Mouse (Mus musculus): ENCODE results near the gene Ppm1h. TPM values are rescaled to one million over a fixed set of nuclear protein-coding genes. Genes with fewer than 3 reads are reported as not detected.

The Ppm1h gene
- total RNA-seq, 1 experiment from 2014 or later: 93.4 TPM

DNA sequence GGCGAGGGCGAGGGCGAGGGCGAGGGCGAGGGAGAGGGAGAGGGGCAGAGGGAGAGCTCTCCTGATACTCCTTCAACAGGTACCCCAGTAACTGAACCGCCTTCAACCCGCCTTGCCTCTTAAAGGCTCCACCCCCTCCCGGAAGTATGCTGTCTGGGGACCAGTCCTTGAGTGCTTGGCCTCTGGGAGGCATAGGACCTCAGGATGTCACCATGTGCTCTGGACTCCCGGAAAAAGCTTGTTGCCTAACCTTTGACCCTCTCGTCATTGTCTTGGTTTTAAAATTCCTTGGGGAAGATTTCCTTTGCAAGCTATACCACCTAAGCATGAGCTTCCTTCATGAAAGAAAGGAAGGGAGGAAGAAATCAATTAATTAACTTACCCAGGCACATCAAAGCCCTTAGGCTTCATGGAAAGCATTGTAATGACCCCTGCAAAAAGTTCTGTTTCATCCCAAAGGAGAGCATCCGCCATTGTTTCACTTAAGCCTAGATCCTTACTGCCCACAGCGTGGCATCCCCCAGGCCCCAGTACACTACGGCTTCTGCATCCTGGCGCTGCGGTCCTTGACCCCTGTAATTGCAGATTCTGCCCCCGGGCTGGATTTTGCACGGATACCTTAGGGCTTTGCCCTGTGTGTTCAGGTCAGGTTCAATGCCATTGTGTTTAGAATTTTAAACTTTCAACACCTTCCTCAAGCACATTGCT lies 15.5 kb downstream of the Ppm1h start:
- no peak for ATAC-seq (replicated peaks; ENCODE audit: insufficient number of reproducible peaks, low FRiP score, low TSS enrichment, poor library complexity, severe bottlenecking)

DNA sequence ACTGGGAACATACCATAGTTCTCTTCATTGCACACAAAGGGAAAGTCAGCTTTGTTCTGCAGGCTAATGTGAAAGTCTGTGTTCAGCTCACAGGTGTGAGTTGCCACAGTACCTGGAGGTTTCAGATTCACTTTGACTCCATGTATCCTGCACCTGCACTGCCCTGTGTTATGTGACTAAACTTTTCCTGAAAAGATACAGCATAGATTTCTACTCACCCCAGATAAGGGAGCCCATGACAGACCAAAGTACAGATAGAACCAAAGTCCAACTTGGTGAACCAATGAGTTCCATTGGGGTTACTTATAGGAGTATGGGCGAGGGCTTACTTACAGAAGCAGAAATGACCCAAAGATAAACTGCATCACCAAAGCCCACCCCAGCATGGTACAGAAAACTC lies 17.8 kb downstream of the Ppm1h start:
- no peak for ATAC-seq (replicated peaks; ENCODE audit: insufficient number of reproducible peaks, low FRiP score, low TSS enrichment, poor library complexity, severe bottlenecking)

DNA sequence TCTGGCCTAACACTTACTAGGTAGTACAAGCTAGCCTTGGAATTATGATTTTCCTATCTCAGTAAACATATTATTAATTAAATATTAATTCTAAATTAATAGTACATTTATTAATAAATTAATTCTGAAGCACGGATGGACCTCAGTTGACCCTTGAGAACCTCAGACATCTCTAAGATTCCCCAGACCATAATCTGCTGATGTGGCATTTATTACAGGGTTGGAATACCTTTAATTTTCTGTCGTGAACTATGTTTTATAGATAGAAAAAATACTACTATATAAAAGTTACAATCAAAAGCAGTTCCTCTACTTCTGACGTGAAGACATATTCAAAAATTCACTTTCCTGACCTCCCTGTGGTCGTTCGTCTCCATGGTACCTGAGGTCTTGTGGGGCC lies 19.8 kb downstream of the Ppm1h start:
- no peak for ATAC-seq (replicated peaks; ENCODE audit: insufficient number of reproducible peaks, low FRiP score, low TSS enrichment, poor library complexity, severe bottlenecking)

DNA sequence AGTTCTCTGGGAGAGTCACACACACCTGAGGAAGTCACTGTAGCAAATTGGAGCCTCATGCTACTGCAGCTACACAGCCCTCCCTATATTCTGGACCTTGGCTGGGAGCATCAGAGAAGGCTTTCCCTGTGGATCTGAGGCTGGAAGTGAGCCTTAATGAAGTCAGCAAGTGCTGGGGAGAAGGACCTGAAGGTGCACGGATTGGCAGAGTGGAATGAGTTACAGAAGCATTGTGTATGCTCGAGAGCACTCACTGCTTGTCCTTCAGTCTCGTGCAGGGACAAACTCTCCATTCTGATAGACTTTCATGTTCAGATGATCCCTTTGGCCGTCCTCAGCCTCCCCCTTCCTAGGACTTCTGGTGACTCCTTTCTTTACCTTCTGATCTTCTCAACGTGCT lies 26.3 kb downstream of the Ppm1h start:
- no peak for ATAC-seq (replicated peaks; ENCODE audit: insufficient number of reproducible peaks, low FRiP score, low TSS enrichment, poor library complexity, severe bottlenecking)

DNA sequence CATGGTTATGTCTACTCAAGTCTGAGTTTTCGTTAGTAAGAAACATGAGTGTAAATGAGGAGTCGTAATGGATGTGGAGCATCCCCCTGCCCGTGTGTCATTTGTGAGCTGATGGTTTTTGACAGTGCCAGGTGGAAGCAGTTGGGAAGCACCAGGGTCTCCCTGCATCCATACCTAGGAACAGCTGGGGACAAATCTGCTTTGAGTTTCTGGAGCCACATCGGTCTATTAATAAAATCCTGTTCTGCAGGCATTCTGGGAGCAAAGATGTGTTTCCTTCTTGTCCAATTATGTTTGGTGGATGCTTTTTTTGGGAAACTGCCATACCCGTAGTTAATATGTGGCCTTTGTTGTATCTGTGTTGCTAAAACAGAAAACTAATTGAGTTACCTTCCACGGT lies 26.9 kb downstream of the Ppm1h start:
- no peak for ATAC-seq (replicated peaks; ENCODE audit: insufficient number of reproducible peaks, low FRiP score, low TSS enrichment, poor library complexity, severe bottlenecking)

DNA sequence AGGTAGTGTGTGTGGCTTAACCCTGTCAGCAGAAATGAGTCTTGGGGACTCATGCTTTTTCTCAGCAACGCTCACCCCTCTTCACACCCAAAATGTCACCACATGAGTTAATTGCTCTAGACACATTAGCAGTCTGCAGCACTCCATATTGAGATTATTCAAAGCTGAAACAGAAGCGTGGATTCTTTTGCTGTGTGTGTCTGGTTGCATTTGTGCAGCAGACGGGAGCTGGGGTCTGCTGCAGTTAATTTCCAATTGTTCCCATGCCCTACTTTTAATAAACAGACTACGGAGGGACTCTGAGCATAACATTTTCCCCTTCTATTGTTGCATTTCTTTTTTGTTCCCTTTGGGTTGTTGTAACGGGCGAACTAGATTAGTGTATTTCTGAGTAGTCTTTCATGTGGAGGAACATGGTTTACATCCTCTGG lies 32.8 kb downstream of the Ppm1h start:
- no peak for ATAC-seq (replicated peaks; ENCODE audit: insufficient number of reproducible peaks, low FRiP score, low TSS enrichment, poor library complexity, severe bottlenecking)

DNA sequence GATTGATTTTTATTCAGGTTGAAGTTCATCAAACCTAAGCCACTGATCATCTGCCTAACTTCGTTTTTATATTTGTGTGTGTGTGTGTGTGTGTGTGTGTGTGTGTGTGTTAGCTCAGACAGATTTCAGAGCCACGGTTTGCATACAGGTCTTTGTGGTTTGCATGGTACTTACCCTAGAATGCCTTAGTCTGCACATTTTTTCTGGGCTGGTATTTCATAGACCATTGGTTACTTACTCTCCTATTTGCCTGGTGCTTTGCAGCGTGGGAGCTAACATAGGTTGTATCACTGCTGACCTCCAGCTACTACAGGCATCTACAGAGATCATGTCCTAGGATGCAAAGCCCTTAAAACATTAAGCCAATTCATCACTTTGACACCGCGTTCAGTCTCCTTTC lies 33.7 kb downstream of the Ppm1h start:
- no peak for ATAC-seq (replicated peaks; ENCODE audit: insufficient number of reproducible peaks, low FRiP score, low TSS enrichment, poor library complexity, severe bottlenecking)

DNA sequence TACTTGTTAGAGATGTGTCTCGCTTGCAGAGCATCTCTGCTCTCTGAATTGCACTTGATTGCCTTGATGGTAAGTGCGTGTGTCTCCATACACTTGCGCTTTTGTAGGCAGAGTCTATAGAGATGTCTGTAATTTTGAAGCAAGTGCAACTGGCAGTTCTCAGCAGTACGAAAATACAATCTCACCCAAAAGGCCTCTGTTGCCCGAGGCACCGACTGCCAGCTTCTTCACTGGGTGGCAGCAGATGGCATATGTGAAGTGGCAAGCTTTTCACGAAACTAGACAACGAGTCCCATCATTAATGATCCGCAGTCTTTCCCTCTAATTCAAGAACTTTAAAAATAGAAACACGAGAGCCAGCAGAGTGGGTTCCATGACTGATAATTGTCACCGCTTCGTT lies 37.3 kb downstream of the Ppm1h start:
- no peak for ATAC-seq (replicated peaks; ENCODE audit: insufficient number of reproducible peaks, low FRiP score, low TSS enrichment, poor library complexity, severe bottlenecking)

DNA sequence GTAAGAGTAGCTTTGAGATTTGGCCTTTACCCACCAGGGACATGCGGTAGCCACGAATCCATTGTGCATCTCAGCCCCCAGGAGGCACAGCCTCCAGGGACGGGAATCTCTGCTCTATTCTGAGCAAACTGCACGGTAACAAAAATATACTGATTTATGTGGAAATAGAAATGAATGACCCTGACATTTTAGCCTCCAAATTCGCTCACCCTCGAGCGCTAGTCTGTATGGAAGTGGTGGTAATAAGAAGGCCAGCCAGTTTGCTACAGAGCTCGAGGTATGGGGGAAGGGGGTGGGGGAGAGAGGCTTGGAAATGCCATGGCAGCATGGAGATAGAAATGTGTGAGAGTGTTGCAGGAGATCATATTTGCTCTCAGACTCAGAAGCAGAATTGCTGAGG lies 37.7 kb downstream of the Ppm1h start:
- ATAC-seq (replicated peaks; ENCODE audit: insufficient number of reproducible peaks, low FRiP score, low TSS enrichment, poor library complexity, severe bottlenecking): no peak

DNA sequence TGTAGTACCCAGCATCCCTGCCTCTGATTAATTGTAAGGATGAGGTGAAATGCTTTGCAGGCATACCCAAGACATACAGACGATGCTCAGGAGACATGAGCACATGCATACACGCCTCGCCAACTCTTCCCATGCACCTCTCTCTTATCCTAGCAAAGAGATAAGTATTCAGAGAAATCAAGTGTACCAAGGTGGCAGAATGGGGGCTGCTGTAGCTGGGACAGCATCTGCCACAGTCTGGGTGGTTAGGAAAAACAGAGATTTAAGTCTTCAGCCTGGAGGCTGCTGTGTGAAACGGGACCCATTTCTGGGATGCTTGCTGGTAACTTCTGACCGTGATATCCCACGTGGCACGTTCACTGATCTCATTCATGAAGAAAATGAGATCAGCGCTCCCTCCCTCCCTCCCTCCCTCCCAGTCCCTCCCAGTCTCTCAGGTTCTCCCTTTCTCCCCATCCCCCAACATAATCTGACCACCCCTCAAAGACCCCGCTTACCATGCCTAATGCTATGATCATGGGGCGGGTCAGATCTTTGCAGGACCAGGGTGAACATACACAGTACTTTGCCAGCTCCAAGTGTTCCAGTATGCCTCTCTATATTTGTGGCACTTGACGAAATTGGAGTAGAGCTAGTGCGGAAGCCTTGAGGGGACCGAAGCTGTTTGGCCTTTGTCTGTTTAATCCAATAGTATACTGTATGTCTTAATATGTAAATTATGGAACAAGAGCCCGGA lies 38.3 kb downstream of the Ppm1h start:
- ATAC-seq (replicated peaks; ENCODE audit: insufficient number of reproducible peaks, low FRiP score, low TSS enrichment, poor library complexity, severe bottlenecking): no peak

DNA sequence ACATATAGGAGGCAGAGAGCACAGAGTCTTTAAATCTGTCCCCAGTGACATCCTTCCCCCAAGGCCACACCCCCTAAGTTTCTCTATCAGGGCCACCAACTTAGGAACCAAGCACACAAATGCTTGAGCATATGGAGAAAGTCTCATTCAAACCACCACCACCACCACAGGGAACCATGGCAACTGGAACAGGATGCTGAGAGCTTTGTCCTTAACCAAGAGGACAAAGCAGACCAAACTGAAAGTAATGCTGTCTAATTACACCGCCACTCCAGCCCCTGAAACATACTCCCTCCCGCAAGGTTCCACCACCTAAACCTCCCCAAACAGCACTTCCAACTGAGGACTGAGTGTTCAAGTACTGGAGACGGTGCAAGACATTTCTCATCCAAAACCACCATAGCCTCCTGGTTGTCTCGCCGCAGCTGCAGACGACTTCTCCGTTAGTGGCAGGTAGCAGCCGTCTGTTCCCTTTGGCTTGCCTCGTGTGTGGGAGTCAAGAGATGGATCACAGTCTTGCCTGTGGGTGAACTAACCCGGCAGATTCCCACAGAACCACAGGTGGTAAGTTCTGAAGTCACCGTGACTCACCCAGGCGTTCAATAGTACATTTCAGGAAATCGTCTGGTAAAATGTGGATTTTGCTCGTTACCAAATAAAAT lies 39.3 kb downstream of the Ppm1h start:
- no peak for ATAC-seq (replicated peaks; ENCODE audit: insufficient number of reproducible peaks, low FRiP score, low TSS enrichment, poor library complexity, severe bottlenecking)

DNA sequence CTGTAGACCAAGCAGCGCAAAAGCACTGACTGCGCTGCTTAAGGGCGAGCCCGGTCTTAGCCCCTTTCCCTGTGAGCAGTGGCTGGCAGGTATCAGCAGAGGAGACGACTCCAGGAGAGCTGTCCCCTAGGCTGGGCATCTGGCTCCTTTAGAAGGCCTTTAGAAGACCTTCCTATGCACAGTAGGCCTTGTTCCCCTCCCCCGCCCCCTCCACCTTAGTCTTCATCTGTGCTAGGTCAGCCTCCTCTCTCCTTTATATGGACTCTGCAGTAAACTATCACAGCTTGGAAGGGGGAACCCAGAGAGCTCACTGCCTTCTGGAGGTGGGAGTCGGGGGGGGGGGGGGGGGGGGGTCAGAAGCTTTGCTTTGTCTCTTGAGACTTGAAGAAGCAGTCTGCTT lies 40.4 kb downstream of the Ppm1h start:
- no peak for ATAC-seq (replicated peaks; ENCODE audit: insufficient number of reproducible peaks, low FRiP score, low TSS enrichment, poor library complexity, severe bottlenecking)

DNA sequence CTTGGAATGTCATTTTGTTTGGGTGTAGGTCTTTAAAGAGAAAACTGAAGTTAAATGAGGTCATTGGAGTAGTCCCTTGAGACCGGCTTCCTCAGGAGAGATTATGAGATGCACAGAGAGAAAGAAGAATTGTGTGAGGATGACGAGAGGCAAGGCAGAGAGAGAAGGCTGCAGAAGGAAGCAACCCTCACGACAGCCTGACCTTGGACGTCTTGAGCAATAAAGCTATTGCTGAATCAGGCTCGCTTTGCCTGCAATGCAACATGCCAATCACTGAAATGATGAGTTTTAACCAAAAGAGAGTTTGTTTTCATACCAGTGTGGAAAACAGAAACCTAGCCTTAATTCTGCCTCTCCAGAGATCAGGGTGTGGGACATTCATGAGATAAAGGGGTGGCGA lies 43.5 kb downstream of the Ppm1h start:
- ATAC-seq (replicated peaks; ENCODE audit: insufficient number of reproducible peaks, low FRiP score, low TSS enrichment, poor library complexity, severe bottlenecking): no peak

DNA sequence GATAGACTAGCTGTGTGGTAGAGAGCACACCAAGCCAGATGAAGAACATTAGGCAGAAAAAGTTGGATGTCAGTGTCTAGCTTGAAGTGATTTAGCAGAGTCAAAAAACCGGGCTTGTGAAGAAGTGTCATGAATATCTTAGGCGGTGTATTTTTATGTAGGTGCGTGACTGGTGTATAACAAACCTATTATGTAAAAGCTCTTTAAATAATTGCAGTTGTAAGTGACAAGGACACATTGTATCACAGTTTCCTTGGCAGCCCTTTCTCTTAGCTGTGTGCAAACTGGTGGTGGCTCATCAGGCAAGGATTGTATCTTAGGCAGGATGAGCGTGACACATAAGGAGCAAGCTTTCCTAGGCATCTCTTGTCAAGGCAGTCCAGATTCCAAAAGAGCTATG lies 46.1 kb downstream of the Ppm1h start:
- no peak for ATAC-seq (replicated peaks; ENCODE audit: insufficient number of reproducible peaks, low FRiP score, low TSS enrichment, poor library complexity, severe bottlenecking)

DNA sequence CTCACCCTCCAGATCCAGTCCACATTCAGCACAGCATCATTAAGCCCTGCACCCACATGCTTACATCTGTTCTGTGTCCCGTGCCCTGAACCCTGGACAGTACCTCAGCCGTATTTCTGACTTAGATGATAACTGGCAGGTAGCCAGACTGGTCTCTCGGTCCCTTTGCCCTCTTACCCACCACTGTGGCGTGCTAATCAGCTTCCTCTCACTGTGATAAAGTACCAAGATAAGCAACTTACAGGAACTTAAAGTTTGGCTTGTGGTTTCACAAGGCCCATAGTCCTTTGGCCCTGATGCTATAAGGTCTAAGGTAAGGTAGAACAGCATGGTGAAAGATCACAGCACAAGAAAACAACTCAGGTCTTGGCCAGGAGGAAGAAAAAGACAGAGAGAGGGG lies 48.7 kb downstream of the Ppm1h start:
- ATAC-seq (replicated peaks; ENCODE audit: insufficient number of reproducible peaks, low FRiP score, low TSS enrichment, poor library complexity, severe bottlenecking): peak; percentile 61

DNA sequence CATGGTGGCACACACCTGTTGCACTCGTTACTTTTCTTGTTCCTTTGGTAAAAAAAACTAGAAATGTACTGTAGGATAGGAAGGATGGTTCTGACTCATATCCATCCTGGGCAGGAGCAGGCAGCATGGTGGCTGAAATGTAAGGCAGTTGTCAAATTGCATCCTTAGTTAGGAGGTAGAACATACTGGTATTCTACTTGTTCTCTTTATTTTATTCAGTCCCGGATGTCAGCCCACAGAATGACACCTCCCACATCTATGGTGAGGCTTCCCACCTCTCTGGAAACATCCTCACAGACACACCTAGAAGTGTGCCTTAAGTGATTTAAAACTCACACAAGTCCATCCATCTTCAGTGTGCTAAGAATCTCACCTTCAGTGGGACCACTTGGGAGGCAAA lies 49.6 kb downstream of the Ppm1h start:
- ATAC-seq (replicated peaks; ENCODE audit: insufficient number of reproducible peaks, low FRiP score, low TSS enrichment, poor library complexity, severe bottlenecking): no peak

DNA sequence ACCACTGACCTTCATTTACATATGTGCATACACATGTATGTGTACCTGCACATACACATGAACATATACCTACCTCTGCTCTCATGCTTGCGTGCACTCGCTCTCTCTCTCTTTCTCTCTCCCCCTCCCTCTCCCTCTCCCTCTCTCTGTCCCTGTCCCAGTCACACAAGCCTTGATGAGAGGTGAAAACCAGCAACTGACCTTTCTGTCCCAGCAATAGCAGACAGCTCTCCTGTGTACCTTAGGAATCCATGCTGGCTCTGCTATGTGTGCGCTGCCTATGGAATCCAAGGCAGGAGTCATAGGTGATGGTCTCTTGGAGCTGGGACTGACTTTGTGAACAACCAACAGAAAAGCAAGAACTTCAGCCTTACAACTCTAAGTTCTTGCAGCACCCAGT lies 53.6 kb downstream of the Ppm1h start:
- no peak for ATAC-seq (replicated peaks; ENCODE audit: insufficient number of reproducible peaks, low FRiP score, low TSS enrichment, poor library complexity, severe bottlenecking)

DNA sequence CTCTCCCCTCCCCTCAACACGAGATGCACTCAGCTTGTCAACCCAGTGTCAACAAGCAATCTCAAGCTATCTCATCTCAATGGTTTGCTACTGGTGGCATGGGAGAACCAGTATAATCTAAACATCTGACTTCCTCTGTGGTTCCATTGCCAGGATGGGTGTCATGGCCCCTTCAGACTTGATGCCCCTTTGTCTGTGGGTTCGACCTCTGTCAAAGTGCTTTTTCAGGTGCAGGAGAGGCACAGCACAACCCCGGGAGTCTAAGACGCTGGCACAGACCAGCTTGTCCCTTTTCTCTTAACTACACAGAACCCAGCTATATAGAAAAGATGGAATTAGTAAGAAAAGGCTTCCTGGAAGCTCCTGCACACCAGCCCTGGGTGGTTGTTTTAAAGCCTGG lies 56.0 kb downstream of the Ppm1h start:
- ATAC-seq (replicated peaks; ENCODE audit: insufficient number of reproducible peaks, low FRiP score, low TSS enrichment, poor library complexity, severe bottlenecking): no peak

DNA sequence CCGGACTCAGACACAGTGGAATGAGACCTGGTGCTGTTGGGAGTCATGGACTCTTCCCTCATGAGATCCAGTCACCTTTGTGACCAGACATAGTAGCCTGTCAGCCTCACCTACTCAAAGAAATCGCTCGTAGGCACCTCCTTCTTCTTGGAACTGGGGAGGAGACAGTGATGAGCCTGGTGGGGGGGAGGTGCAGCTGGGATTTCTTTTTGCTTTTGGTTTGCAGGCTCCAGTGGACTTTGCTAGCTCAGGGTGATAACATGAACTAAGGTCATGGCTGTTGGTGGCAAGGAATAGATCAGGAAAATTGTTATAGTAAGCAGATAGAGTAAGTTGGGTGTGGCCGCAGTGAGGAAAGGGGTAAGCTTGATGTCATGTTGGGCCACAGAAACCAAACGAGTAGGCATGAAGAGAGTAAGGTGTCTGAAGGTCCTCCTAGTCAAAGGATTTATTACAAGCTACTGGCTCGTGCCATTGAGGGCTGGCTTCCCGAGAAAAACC lies 56.8 kb downstream of the Ppm1h start:
- no peak for ATAC-seq (replicated peaks; ENCODE audit: insufficient number of reproducible peaks, low FRiP score, low TSS enrichment, poor library complexity, severe bottlenecking)

DNA sequence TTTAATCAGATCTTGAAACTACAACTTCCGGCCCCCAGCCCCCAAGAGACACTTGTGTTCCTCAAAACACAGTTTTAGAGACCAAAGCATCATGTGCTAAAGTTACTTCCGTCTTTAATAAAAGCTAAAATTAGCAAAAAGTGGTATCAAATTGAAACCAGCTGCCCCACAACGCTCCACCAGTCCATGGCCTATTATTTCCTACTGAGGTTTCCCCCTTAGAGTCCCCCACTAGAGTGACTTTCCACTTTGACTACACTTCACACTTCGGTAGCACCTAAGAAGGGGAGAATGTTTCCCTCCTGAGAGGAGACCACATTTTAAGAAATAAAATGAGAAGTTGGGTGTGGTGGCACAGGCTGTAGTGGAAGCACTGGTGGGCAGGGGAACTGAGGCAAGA lies 58.3 kb downstream of the Ppm1h start:
- ATAC-seq (replicated peaks; ENCODE audit: insufficient number of reproducible peaks, low FRiP score, low TSS enrichment, poor library complexity, severe bottlenecking): peak; percentile 38; the same call in 1 of the 2 replicates
